Mouse (Mus musculus) intestine, embryonic 15.5 days (tissue): ENCODE measurements around the gene Klhl42. TPM values are rescaled to one million over a fixed set of nuclear protein-coding genes. Genes with fewer than 3 reads are reported as not detected.

Source experiments
- ATAC-seq: fragments of 200-750 bp; cut with Nextera tagmentation; 2 replicates; pipeline ENCODE4 v1.8.0; 2017; ENCODE audit warnings: moderate TSS enrichment, moderate library complexity
- H3K27ac ChIP-seq: fragments of 300-500 bp; sonication (generic); 2 replicates; pipeline ENCODE4 v1.5.1; 2015; ENCODE audit warnings: mild to moderate bottlenecking, inconsistent platforms
- H3K27me3 ChIP-seq: fragments of 300-500 bp; sonication (generic); replicated peaks from 2 replicates; pipeline ENCODE4 v1.6.1; 2015; ENCODE audit warnings: inconsistent platforms
- H3K36me3 ChIP-seq: fragments of 300-500 bp; sonication (generic); 2 replicates; pipeline ENCODE4 v1.6.1; 2015; ENCODE audit warnings: inconsistent platforms
- H3K4me1 ChIP-seq: fragments of 300-500 bp; sonication (generic); replicated peaks from 2 replicates; pipeline ENCODE4 v1.6.1; 2015; ENCODE audit warnings: inconsistent platforms
- H3K4me2 ChIP-seq: fragments of 300-500 bp; sonication (generic); replicated peaks from 2 replicates; pipeline ENCODE4 v1.6.1; 2015; ENCODE audit warnings: mild to moderate bottlenecking, inconsistent platforms
- H3K4me3 ChIP-seq: fragments of 300-500 bp; sonication (generic); replicated peaks from 2 replicates; pipeline ENCODE4 v1.5.1; 2015; ENCODE audit warnings: inconsistent platforms
- H3K9ac ChIP-seq: fragments of 300-500 bp; sonication (generic); 2 replicates; pipeline ENCODE4 v1.6.1; 2015; ENCODE audit warnings: inconsistent platforms
- H3K9me3 ChIP-seq: fragments of 300-500 bp; sonication (generic); 2 replicates; pipeline ENCODE4 v1.6.1; 2016; ENCODE audit warnings: inconsistent platforms
- WGBS: fragments of 180-500 bp; shearing (Covaris S2); methylation state at CpG from one replicate; pipeline ENCODE4 v1.1.7; 2015; 5-methylcytosine and 5-hydroxymethylcytosine counted together
- polyA plus RNA-seq: library from polyadenylated mRNA; unstranded; fragments of >200 nt; fragmentation: Nextera tagmentation; extraction: Ambion mirVana; gene quantifications from 2 replicates; pipeline ENCODE4 v1.2.1, GENCODE M21; 2015

Klhl42 gene
- 7.3 and 7.6 TPM in 2 replicates for polyA plus RNA-seq

DNA sequence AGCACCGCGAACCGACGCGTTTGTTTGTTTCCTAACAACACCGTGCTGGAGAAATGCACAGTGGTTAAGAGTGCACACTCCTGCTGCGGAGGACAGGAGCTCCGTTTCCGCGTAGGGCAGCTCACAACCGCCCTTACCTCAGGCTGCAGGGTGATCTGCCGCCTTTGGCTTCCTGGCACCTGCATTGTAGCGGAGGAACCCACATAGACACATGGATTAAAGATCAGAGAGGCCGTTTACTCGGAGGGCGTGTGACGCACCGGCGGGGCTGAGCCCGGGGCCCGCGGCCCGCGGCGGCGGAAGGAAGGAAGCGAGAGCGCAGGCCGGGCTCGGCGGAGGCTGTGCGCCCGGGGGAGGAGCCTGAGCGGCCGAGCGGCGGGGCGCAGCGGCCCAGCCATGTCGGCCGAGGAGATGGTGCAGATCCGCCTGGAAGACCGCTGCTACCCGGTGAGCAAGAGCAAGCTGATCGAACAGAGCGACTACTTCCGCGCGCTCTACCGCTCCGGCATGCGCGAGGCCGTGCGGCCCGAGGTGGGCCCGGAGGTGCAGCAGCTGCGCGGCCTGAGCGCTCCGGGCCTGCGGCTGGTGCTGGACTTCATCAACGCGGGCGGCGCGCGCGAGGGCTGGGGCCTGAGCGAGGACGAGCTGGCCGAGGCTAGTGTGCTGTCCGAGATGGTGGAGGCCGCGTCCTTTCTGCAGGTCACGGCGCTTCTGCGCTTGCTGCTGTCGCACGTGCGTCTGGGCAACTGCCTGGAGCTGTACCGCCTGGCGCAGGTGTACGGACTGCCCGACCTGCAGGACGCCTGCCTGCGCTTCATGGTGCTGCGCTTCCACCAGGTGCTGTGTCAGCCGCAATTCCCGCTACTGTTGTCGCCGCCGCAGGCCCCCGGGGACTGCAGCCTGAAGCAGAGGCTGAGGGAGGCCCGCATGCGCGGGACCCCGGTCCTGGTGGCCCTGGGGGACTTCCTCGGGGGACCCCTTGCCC, at the start of gene Klhl42:
Gene Klhl42, plus strand, starts transcription at position 244 of the 985 bp plus-strand sequence.
- under 1% methylated on average over 99 of the region's 99 CpGs for WGBS

DNA sequence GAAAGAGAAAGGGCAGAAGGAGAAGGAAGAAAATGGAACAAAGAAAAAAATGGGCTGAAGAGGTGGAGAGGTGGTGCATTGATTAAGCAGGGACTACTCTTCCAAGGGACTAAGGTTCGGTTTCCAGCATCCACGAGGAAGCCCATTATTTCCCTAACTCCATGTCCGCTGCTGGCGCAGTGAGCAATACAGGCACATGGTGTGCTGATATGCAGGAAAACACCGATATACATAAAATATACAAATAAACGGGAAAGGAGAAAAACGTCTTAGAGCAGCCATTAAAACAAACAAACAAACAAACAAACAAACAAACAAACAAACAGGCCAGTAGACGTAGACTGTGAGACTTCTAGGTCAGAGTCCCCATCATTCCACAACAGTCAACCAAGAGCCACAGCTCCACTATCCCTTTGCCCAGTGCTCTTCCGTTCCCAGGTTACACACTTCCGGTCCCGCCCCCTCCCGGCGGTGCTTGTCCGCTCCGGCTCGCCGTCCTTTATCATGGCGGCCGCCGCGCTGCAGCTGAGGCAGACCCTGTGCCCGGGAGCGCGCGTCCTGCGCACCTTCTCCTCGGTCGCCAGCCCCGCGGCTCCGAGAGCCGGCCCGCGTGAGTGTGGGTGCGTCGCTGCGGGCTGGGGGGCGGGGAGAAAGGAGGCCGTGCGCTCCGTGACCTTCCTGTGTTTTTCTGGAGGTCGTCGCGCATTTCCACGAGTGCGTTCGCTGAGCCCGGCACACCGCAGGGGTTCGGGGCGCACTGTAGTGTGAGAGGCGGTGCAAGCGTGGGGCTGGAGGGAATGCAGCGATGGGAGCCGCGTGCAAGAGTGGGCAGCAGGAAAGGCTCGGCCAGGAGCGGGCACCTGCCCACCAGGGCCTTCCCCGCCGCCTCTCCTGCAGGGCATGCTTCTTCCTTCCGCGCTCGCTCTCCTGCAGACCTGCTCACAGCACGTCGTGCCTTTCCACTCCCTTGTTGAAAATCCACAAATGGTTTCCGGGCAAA, 48.6 kb upstream of the Klhl42 start, which contains the start of gene Mrps35:
Gene Mrps35, plus strand, starts transcription at position 474 of the 1,000 bp plus-strand sequence.
- peak within 1 kb of the TSS; percentile 66 for H3K27ac ChIP-seq
- peak within 1 kb of the TSS; percentile 71 for H3K4me3 ChIP-seq
- peaks cover 8% of the 10 kb centered on the region for H3K4me1 ChIP-seq
- no peaks in the 10 kb centered on the region for H3K36me3 ChIP-seq
- H3K9ac ChIP-seq = peak within 1 kb of the TSS; percentile 85
- WGBS = 3% methylated on average over 66 of the region's 66 CpGs
- H3K4me2 ChIP-seq = peak within 1 kb of the TSS; percentile 66
- ATAC-seq = peak; percentile 99
- H3K9me3 ChIP-seq = no peaks in the 10 kb centered on the region
- H3K27me3 ChIP-seq = no peaks in the 10 kb centered on the region

More for the DNA sequence above, at the start of gene Klhl42:
- Histone ChIP-seq H3K36me3 (0 out of 2 replicates have a peak, but pooled peaks cover 3% of the 10 kb centered on the region), H3K9ac (peak within 1 kb of the TSS; percentile 88), H3K27me3 (no peaks in the 10 kb centered on the region), H3K4me2 (peak within 1 kb of the TSS; percentile 91), H3K4me1 (peaks cover 19% of the 10 kb centered on the region; the same call in 1 of the 2 replicates), H3K9me3 (no peaks in the 10 kb centered on the region), H3K4me3 (peak within 1 kb of the TSS; percentile 90), H3K27ac (peak within 1 kb of the TSS; percentile 95)
- peak; percentile 96 for ATAC-seq

DNA sequence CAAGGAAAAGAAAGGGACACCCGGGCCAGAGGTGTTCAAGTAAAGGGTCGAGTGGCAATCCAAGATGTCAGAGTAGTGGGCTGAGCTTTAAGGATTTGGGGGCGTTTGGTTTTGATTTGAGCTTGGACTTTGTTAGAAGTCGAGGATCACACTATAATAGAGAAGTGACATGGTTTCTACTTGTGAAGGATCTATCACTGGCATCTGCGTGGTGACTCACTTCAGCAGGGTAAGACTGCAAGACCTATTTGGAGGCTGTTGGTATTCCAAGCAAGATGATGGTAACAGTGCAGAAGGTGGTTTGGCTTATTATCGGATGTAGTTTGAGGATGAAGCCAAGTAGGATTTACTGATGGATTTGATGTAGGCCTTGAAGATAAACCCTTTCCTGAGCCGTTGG, 47.5 kb upstream of the Klhl42 start:
- peak overlapping the region; percentile 66 for H3K4me2 ChIP-seq
- no peaks in the 10 kb centered on the region for H3K27me3 ChIP-seq
- peaks cover 8% of the 10 kb centered on the region for H3K4me1 ChIP-seq
- no peak for ATAC-seq
- H3K36me3 ChIP-seq = peaks cover 7% of the 10 kb centered on the region; the same call in 1 of the 2 replicates
- H3K9ac ChIP-seq = peak overlapping the region; percentile 85
- 42% methylated on average over 7 of the region's 7 CpGs for WGBS
- H3K27ac ChIP-seq = no peak overlapping the region
- no peaks in the 10 kb centered on the region for H3K9me3 ChIP-seq
- peak overlapping the region; percentile 71 for H3K4me3 ChIP-seq

DNA sequence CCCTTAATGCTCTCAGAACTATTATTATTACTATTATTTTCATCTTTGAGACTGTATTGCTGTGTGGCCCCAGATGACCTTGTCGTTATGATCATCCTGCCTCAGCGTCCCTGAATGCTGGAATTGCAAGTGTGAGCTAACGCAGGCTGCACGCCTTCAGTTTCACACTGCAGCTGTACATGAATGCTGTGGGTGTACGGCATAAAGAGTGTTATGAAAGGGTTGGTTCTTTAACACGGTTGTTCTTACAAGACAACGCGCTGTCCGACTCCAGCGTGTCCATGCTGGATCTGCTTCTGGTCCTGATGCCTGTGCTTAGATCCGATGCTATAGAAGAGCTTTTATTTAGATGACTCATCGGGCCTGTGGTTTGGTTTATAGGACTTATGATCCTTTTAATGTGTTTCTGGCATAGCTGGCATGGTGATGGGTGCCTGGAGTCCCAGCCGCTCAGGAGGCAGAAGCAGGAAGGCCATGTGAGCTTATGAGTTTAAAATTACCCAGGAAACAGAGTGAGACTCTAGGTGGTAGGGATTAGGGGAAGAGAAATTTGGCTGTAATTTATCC, 41.9 kb upstream of the Klhl42 start:
- H3K9ac ChIP-seq = no peak overlapping the region
- no peak for ATAC-seq
- no peak overlapping the region for H3K27ac ChIP-seq
- H3K4me1 ChIP-seq = peaks cover under 1% of the 10 kb centered on the region; the same call in 1 of the 2 replicates
- no peak overlapping the region for H3K4me2 ChIP-seq
- H3K9me3 ChIP-seq = no peaks in the 10 kb centered on the region
- WGBS = 94% methylated on average over 13 of the region's 13 CpGs
- H3K4me3 ChIP-seq = no peak overlapping the region
- no peaks in the 10 kb centered on the region for H3K27me3 ChIP-seq
- H3K36me3 ChIP-seq = peaks cover 26% of the 10 kb centered on the region

DNA sequence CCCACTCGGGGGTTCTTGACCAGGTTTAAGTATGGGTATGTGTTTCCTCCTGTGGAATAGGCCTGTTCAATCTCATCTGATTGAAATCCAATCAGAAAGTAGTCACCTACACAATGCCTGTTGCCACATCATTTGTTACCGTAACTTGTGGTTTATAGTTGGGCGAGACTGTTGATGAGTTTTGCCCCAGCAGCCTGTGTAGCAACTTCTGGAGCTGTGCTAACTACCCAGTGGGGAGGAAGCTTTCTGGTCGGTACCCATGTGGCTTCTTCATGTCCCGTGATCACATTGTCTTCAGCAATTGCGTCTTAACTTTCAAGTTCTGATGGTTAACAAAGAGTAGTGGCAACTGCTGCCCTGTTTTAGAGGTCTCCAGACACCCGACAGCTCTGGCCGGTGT, 39.5 kb upstream of the Klhl42 start:
- Histone ChIP-seq H3K9me3 (no peaks in the 10 kb centered on the region), H3K36me3 (peaks cover 34% of the 10 kb centered on the region), H3K4me2 (no peak overlapping the region), H3K4me3 (no peak overlapping the region), H3K27ac (no peak overlapping the region), H3K9ac (no peak overlapping the region), H3K4me1 (no peaks in the 10 kb centered on the region), H3K27me3 (no peaks in the 10 kb centered on the region)
- WGBS = 91% methylated on average over 8 of the region's 8 CpGs
- no peak for ATAC-seq

DNA sequence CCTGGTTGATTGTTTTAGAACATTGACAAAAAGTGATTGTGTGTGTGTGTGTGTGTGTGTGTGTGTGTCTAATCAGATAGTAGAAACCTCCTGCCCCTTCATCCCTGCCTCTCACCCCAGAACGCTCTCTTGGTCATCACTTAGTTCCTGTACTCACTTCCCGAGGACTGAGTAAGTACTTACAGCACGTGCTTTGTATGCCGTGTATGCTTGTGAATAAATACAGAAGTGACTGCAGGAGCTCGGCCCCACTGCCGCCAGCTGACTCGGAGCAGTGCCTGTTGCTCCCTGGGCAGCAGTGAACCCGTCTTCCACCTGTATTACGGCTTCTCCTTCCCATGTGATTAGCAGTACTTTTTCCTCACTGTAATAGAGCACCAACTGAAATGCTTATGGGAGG, 38.7 kb upstream of the Klhl42 start:
- Histone ChIP-seq H3K9me3 (no peaks in the 10 kb centered on the region), H3K36me3 (peaks cover 34% of the 10 kb centered on the region), H3K4me2 (no peak overlapping the region), H3K9ac (no peak overlapping the region), H3K4me1 (no peaks in the 10 kb centered on the region), H3K27ac (no peak overlapping the region), H3K4me3 (no peak overlapping the region), H3K27me3 (no peaks in the 10 kb centered on the region)
- no peak for ATAC-seq
- 93% methylated on average over 9 of the region's 9 CpGs for WGBS

DNA sequence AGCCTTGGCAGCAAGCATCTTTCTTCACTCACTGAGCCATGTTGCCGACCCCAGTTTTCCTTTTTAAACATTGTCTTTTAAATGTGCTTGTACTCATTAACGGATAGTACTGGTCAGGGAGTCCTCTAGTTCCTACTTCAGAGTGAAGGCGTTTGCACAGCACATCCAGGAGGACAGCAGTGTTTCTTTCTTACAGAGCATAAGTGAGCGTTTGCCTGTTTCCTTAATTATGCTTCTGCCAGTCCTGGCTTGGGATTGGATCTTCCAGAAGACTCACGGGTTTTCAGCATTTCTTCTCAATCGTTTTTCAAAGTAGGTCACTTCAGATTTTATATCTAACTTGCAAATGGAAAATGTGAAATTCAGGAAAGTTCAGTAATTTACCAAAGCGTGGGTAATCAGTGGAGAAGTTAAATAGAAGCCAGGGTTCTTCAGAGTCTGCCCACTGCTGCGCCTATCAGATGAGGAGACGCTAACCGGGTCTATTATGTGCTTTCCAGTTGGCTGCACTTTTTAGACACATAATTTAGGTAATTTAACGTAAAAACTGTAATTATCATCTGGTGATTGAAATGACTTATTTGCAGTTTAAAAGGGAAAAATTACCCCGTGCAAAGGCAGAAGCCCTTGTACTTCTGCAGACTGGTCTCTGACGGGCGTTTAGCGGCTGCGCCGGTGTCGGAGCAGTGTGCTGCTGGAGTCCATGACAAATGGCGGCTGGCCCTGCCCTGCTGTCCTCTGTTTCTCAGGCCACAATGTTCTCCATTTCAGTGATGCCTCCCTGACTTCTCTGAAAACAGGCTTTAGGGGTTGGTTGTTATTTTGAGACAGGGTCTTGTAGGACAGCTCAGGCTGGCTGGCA, 37.2 kb upstream of the Klhl42 start:
- no peak overlapping the region for H3K27ac ChIP-seq
- no peaks in the 10 kb centered on the region for H3K9me3 ChIP-seq
- H3K9ac ChIP-seq = no peak overlapping the region
- no peaks in the 10 kb centered on the region for H3K27me3 ChIP-seq
- no peak overlapping the region for H3K4me3 ChIP-seq
- H3K4me1 ChIP-seq = no peaks in the 10 kb centered on the region
- peaks cover 31% of the 10 kb centered on the region for H3K36me3 ChIP-seq
- no peak for ATAC-seq
- WGBS = 93% methylated on average over 19 of the region's 19 CpGs
- H3K4me2 ChIP-seq = no peak overlapping the region

DNA sequence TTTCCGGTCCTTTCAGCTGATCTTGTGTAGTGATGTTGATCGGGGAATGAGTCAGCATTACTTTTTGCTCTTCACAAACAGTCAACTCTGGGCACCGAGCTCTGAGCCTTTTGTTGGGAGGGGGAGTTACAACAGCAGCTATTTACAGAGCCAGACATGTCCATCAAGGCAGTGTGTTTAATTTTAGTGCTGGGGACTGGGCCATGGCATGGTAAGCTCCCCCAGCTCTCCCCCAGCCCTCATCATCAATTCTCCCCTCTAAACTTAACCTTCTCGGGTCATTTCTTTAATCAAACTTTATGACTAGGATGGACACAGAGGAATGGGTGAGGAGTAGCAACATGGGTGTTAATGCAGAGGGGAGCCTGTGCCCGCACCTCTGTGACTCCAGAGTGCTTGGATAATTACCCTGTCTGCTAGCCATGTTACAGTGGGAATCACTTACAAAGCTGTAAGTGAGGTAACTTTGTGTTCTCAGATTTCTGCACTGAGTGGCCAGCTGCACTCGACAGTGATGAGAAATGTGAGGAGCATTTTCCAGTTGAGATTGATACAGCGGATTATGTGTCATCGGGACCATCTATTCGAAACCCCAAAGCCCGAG, 35.7 kb upstream of the Klhl42 start:
- Histone ChIP-seq H3K36me3 (peaks cover 26% of the 10 kb centered on the region), H3K4me1 (no peaks in the 10 kb centered on the region), H3K27me3 (no peaks in the 10 kb centered on the region), H3K27ac (no peak overlapping the region), H3K4me3 (no peak overlapping the region), H3K4me2 (no peak overlapping the region), H3K9ac (no peak overlapping the region), H3K9me3 (no peaks in the 10 kb centered on the region)
- ATAC-seq = no peak
- 88% methylated on average over 10 of the region's 10 CpGs for WGBS

DNA sequence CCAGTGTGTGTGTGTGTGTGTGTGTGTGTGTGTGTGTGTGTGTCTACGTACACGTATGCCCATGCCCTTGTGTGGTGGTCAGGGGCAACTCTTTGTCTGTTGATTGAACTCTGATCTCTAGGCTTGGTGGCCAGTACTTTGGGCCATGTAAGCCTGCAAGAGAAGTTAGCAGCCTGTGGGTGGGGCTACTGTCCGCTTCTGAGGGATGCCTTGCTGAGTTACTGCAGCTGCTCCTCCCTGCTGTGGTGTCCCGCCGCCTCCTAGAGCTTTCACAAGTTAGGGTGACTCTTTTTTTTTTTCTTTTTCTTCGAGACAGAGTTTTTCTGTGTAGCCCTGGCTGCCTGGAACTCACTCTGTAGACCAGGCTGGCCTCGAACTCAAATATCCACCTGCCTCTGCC, 31.9 kb upstream of the Klhl42 start:
- no peak overlapping the region for H3K4me2 ChIP-seq
- 68% methylated on average over 7 of the region's 7 CpGs for WGBS

DNA sequence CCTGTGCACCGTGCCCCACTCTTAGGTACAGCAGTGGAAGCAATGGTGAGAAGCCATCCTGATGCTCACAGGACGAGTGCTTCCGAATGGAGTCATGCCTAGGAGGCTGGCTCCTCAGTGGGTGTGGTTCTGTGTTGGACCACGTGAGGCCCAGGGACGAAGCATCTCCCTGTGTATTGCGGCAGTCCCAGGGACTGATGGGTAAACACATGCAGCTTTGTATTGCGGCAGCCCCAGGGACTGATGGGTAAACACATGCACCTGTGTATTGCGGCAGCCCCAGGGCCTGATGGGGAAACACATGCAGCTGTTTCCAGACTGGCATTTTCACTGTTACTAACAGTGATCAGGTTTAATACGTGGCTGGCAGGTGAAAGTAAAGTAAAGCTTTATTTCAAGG, 29.5 kb upstream of the Klhl42 start:
- H3K27me3 ChIP-seq = no peaks in the 10 kb centered on the region
- H3K9me3 ChIP-seq = no peaks in the 10 kb centered on the region
- 85% methylated on average over 9 of the region's 9 CpGs for WGBS
- H3K4me3 ChIP-seq = no peak overlapping the region
- no peak for ATAC-seq
- no peak overlapping the region for H3K4me2 ChIP-seq
- H3K36me3 ChIP-seq = peaks cover 13% of the 10 kb centered on the region
- no peaks in the 10 kb centered on the region for H3K4me1 ChIP-seq
- no peak overlapping the region for H3K9ac ChIP-seq
- no peak overlapping the region for H3K27ac ChIP-seq

More for the DNA sequence above, 31.9 kb upstream of the Klhl42 start:
- Histone ChIP-seq H3K27me3 (no peaks in the 10 kb centered on the region), H3K4me3 (no peak overlapping the region), H3K4me1 (no peaks in the 10 kb centered on the region), H3K36me3 (peaks cover 19% of the 10 kb centered on the region), H3K9ac (no peak overlapping the region), H3K9me3 (no peaks in the 10 kb centered on the region), H3K27ac (no peak overlapping the region)
- ATAC-seq = no peak

DNA sequence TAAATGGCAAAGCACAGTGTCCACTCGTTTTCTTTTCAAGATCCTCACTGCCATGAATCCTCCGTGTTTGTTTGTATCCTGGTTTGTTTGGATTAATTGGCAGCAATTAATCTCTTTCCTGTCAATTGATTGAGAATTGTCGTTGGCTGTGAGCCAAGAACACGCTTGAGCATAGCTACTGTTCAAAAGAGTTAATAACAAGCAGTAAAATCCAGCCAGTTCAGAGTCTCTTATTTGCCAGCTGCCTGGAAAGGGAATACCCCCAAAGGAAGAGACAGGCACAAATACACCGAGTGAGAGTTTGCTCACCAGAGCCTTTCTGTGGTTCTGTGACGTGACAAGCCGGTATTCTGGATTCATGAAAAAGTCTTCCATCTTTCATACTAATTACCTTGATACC, 29.1 kb upstream of the Klhl42 start:
- H3K27ac ChIP-seq = no peak overlapping the region
- H3K4me3 ChIP-seq = no peak overlapping the region
- no peak overlapping the region for H3K9ac ChIP-seq
- no peak for ATAC-seq
- no peaks in the 10 kb centered on the region for H3K27me3 ChIP-seq
- peaks cover 14% of the 10 kb centered on the region for H3K36me3 ChIP-seq
- WGBS = 67% methylated on average over 7 of the region's 7 CpGs
- H3K4me2 ChIP-seq = no peak overlapping the region
- H3K4me1 ChIP-seq = no peaks in the 10 kb centered on the region
- H3K9me3 ChIP-seq = no peaks in the 10 kb centered on the region
